Mouse (Mus musculus) cerebellum, postnatal 10 days (tissue): ENCODE results near the gene Txndc2.

ENCODE experiments used
- DNase-seq, 2 experiments: peaks; one replicate each; pipeline ENCODE4 v3.0.0; 2021; ENCODE audit warnings: mixed read lengths in 2 of 2

The Txndc2 gene

DNA sequence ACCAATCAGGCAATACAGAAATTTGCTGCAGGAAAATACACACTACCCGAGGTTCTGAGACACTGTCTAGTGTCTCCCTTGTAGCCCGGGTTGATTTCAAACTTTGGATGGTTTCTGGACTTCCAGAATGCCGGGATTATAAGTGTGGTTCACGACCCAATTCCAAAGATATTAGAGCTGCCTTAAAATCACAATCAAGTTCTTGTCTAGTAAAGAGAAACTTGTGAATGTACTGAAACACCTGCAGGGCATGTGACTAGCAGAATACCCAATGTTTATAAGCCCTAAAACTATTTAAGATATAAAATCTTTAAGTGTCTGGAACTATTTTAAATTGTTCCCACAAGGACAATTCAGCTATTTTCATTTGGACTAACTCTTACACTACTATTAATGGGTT lies 30.2 kb downstream of the Txndc2 start:
- no peak for DNase-seq

DNA sequence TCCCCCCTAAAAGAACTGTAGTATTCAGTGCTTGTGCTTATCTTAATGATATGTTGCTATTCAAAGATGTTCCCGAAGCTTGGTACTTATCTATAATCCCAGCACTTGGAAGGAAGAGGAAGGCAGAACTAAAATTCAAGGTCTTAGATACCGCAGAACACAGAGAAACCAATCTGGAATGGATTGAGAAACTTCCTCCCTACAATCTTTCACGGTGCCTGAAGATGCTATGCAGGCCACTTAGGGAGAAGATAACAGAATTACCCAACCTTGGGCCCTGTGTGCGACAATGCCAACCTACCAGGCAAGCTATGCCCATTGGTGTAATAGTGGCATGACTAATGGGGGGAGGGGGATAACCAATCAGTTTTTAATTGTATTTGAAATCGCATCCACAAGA lies 33.2 kb downstream of the Txndc2 start:
- no peak for DNase-seq

DNA sequence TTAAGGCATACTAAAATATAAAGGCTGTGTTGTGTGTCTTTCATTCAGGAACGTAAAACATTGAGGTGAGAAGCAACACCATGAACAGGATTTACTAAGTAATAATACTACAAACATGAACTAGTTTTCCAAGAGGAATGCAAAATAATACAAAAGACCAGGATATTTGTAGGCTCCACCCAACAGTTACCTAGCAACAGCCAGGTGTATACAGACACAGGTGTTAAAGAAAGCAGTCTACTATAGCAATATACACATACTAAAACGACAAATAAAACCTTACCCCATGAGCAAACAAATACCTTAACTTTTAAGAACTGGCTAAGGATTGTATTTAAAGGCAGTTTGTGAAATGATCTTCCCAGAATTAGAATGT lies 33.7 kb downstream of the Txndc2 start:
- no peak for DNase-seq

DNA sequence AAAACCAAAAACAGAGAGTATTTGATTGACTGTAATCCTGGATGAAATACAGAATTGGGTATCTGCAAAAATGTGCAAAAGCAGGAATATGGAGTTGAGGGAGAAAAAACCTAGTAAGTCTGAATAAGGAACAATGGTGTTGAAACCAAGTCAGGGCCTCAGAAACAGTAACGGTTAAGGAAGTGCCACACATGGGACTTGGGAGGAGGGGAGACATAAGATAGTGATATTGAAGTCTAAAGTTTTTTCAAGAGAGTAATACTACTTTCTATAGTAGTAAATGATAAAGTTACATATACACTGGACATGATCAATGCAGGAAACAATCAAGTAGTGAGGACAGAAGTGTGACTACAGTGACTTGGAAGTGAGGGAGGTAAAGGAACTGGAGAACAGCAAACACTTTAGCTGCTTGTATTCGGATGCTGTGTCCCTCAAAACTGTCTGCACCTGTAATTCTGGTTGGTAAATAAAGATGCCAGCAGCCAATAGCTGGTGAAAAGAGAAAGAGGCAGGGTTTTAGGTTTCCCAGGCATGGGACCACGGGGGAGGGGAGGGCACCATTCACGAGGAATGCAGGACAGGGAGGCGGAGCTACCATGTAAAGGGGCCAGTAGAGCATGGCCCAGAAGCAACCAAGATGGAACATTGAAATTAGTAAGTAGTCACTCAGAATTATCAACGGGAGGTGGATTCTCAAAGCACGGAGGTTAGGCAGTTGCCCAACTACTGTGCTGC lies 34.2 kb downstream of the Txndc2 start:
- DNase-seq, result peak in 1 of 2 experiments; percentile 24

DNA sequence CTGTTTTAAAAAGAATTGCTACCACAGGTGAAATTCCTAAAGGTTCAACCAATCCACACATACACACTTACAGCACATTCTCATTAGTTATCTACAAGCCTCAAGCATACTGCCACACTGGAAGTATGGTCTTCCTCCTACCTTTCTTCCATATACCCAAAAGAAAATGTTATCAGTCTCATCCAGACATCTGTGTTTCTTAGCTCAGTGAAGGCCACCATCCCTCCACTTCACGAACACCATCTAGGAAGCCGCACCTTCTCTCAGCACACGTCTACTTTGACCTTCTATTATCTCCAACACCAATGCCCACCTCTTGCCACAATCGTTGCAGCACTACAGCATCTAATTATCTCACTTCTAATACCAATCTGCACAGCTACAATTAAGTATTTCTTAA lies 36.0 kb downstream of the Txndc2 start:
- DNase-seq, result no peak

DNA sequence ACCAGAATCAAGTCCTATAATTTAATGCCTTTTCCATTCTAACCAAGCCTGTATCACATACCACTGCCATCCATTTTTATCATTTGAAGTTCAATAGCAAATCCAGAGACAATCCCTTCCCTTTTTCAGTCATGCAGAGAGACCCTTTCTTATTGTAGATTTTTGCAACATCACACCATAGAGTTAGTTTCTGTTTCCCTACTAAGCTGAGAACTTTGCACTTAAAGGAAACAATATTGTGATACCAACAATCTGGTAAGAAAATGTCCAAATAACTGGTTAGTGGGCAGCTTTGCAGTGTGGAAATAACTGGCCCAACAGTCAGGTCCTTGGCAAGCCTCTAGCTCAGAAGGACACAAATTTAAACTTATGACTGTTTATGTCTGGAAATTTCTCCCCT lies 37.1 kb downstream of the Txndc2 start:
- DNase-seq, result no peak

DNA sequence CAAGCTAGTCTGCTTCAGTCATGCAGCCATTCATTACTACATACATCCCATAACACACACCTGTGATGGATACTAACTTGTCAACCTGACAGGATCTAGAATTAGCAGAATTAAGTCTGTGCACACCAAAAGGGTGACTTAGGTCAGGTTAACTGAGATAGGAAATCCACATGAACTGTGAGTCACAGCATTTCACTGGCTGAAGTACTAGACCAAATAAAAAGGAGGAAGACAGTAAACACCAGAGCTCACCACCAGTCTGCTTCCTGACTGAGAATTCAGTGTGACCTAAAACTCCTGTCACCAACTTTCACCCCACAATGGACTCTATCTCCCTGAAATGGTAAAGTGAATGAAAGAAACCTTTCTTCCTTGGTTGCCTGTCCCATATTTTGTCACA lies 37.7 kb downstream of the Txndc2 start:
- no peak for DNase-seq

DNA sequence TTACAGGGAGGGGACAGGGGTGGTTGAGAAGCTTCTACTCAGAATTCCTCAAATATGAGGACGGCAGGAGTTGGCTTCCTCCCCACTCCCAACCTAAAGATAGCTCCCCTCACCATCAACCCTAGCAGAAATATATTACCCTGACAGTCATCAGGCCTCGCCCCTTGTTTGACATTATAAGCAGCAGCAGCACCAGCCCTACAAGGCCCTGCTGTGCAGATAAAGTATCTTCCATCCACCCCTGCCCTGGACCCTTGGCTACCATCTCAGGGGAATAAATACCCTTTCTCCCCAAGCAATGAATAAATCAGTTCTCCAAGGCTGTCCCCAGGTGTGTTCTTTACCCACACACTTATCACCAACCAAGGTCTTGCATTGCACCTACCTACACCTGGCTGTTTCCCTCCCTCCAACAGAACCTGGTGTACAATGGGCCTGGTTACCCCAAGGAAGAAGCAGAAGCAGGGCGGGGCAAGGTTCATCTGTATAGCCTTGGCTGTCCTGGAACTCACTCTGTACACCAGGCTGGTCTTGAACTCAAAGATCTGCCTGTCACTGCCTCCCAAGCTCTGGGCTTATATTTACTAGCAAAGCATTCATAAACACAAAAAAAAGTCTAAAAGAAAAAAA lies 44.0 kb downstream of the Txndc2 start:
- DNase-seq, result no peak

DNA sequence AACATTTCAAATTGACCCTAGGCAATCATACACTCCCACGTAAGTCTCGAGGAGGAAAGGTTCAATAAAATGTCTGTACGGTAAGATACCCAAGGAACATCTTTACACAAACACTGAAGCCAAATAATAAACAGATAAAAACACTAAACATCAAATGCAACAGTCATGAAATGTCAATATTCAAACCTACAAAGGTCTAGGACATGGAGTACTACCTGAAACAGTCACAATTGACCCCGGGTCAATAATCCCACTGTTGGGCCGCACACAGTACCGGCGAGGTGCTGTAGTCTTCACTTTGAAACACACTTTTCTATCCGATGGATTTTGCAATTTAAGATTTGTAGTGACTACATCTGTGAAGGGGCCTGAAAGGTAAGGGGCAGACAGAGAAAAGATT lies 47.3 kb downstream of the Txndc2 start:
- no peak for DNase-seq
